Mouse (Mus musculus): ENCODE measurements at regions not wholly inside any gene's neighbourhood (a gene's known extent, or its start where the extent isn't known, plus 50 kb on each side); places are given as distances from the start of the nearest gene placed in this dataset.

DNA sequence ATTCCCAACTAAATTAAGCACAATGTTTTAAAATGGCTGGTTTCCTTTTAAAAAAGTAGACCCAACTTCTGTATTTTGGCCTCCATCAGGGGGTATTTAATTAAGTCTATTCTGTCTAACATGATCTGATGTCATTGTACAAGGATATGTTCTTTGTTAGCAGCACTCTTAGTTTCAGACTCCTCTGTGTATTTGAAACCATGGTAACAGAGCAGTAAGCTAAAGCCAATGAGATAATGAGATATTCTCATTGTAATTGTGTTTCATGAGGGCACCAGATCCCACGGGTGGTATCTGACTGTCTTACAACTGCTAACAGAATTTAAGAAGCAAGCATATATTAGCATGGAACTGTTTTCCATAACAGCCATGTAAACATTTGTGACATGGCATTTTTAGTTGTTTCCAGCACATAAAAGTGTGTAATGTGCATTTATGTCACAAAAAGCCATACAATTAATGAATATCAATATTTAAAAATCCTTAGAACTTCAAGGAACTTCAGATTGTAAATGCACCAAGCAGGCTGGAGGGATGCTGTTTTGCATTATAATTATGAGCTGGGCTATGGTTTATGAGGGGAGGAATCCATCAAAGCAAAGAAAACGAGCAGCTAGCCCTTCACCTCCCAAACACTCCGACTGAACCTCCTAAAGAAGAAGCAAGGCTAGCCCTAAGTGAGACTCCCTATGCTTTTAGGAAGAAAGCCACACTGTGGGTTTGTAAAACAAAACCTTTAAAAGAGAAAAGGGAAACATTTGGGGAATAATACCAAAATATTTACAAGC lies 240.7 kb upstream of the Veph1 start:
- TF ChIP-seq GATA1 (IDR thresholded peaks at IDR 0.05; ENCODE audit: borderline replicate concordance, low read length) (no peak), FLI1 (IDR thresholded peaks at IDR 0.05; ENCODE audit: low read length) (no peak)

Data from megakaryocyte, embryonic 14.5 days (primary cell).